Mouse (Mus musculus) cerebellum, postnatal 4 days (tissue): ENCODE data around the gene Capn1.
A peak's percentile ranks its signal among the peaks of the same experiment; 100 is the strongest.
"Not testable (repeated sequence)": the region's sequence is repeated elsewhere in the genome, so short reads cannot be mapped to it uniquely, and the experiment has no call there.

Source experiments
- DNase-seq, 2 experiments: peaks; one replicate each; pipeline ENCODE4 v3.0.0; 2022; ENCODE audit warnings: low spot score in 2 of 2, mixed read lengths in 1 of 2

Gene Capn1

GRCm38 (mm10) chr19:6015511-6016315 is at the start of gene Capn1:
Gene Capn1, minus strand, starts transcription at chr19:6015897.
- DNase-seq: peak in 1 of 2 experiments; percentile 63

GRCm38 (mm10) chr19:6063081-6063480 is 47.4 kb upstream of the Capn1 start:
- no peak for DNase-seq

GRCm38 (mm10) chr19:6062418-6062817 is 46.7 kb upstream of the Capn1 start:
- DNase-seq: no peak

GRCm38 (mm10) chr19:6061641-6062302 is 46.1 kb upstream of the Capn1 start:
- DNase-seq: peak in 1 of 2 experiments; percentile 36

- DNase-seq: peak; percentile 75 to 87
These were observed 45.4 kb upstream of the Capn1 start, which contains the start of gene Znhit2 for GRCm38 (mm10) chr19:6061021-6061533. Gene Znhit2, plus strand, starts transcription at chr19:6061192.

GRCm38 (mm10) chr19:6058966-6059365 is 43.3 kb upstream of the Capn1 start:
- no peak for DNase-seq

GRCm38 (mm10) chr19:6058513-6058912 is 42.8 kb upstream of the Capn1 start:
- DNase-seq: no peak

GRCm38 (mm10) chr19:6057313-6058096 is 41.8 kb upstream of the Capn1 start, which contains the start of the genes Mrpl49 and Fau:
Gene Mrpl49, minus strand, starts transcription at chr19:6057785.
Gene Fau, plus strand, starts transcription at chr19:6057844.
- peak; percentile 98 to 99 for DNase-seq

GRCm38 (mm10) chr19:6056696-6057095 is 41.0 kb upstream of the Capn1 start:
- DNase-seq: no peak

- DNase-seq: no peak
These were observed 38.6 kb upstream of the Capn1 start for GRCm38 (mm10) chr19:6054296-6054695.

GRCm38 (mm10) chr19:6052516-6052915 is 36.8 kb upstream of the Capn1 start:
- no peak for DNase-seq

- DNase-seq: no peak
These were observed 33.1 kb upstream of the Capn1 start for GRCm38 (mm10) chr19:6048681-6049410.

GRCm38 (mm10) chr19:6047899-6048166 is 32.1 kb upstream of the Capn1 start:
- no peak for DNase-seq

GRCm38 (mm10) chr19:6047154-6047898 is 31.6 kb upstream of the Capn1 start:
- no peak for DNase-seq

- peak; percentile 81 to 87 for DNase-seq
These were observed 30.8 kb upstream of the Capn1 start, which contains the start of gene Syvn1 for GRCm38 (mm10) chr19:6046294-6047153. Gene Syvn1, plus strand, starts transcription at chr19:6046576.

- DNase-seq: no peak
These were observed 29.9 kb upstream of the Capn1 start for GRCm38 (mm10) chr19:6045366-6046293.

- DNase-seq: not testable (repeated sequence)
These were observed 28.4 kb upstream of the Capn1 start for GRCm38 (mm10) chr19:6044102-6044501.

- no peak for DNase-seq
These were observed 26.6 kb upstream of the Capn1 start for GRCm38 (mm10) chr19:6042293-6042692.
